Mouse (Mus musculus): Measurements from ENCODE around the gene Tie1.

- TF ChIP-seq CTCF (IDR thresholded peaks at IDR 0.05; ENCODE audit: extremely low read depth, insufficient read length, insufficient replicate concordance, low read depth, low read length) (no peak), POLR2A (IDR thresholded peaks at IDR 0.05; ENCODE audit: low read depth, low read length) (no peak)
Measured at GRCm38 (mm10) chr4:118437829-118438253, 52.0 kb downstream of the Tie1 start.

Measured in small intestine, adult 2 months (tissue).